Mouse (Mus musculus) embryonic fibroblast, embryonic 13.5 days (primary cell): ENCODE data around the gene Cdc26. TPM values are rescaled to one million over a fixed set of nuclear protein-coding genes. Genes with fewer than 3 reads are reported as not detected.

ENCODE experiments used
- H3K27ac ChIP-seq: 2 replicates; pipeline ENCODE4 v1.5.1; 2012; ENCODE audit warnings: low read length, control low read depth, inconsistent platforms; ENCODE audit not compliant: insufficient read depth
- H3K4me1 ChIP-seq: 2 replicates; pipeline ENCODE4 v1.6.1; 2011; ENCODE audit warnings: low read length; ENCODE audit not compliant: control insufficient read depth, insufficient read depth
- H3K4me3 ChIP-seq: 2 replicates; pipeline ENCODE4 v1.5.1; 2011; ENCODE audit warnings: mild to moderate bottlenecking, control low read depth, low read length; ENCODE audit not compliant: insufficient read depth
- CTCF ChIP-seq: IDR thresholded peaks from 2 replicates; pipeline ENCODE4 v1.5.1; 2011; ENCODE audit warnings: mild to moderate bottlenecking, control low read depth, low read length, moderate library complexity, borderline replicate concordance; ENCODE audit not compliant: insufficient read depth
- POLR2A ChIP-seq: IDR thresholded peaks from 2 replicates; pipeline ENCODE4 v1.6.1; 2011; ENCODE audit warnings: low read depth, mild to moderate bottlenecking, control low read depth, low read length, moderate library complexity
- polyA plus RNA-seq: library from polyadenylated mRNA; stranded (reverse); fragments of >200 nt; gene quantifications from 2 replicates; pipeline ENCODE4 v1.2.4, GENCODE M21; 2011; ENCODE audit warnings: low read depth; ENCODE audit not compliant: missing spikeins, insufficient read length

The Cdc26 gene
- polyA plus RNA-seq, 1 experiment = 94.3 TPM

DNA sequence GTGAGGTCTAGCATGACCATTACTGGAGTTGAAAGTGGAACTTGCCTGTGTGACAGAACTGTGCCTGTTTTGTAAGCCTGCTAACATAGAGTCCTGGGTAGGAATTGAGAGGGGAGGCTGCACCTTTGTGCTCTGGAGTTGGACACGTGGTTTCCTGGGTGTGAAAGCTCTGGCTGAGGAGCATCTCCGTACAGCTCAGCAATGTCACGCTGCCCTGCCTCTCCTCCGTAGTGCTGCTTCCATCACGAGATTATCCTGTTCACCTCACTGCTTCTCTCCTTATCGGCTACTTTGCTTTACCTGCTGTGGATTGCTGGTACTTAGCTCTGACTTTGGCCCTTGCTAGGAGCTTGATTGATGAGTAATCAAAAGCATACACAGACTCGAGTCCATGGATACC lies 24.7 kb downstream of the Cdc26 start:
- H3K4me1 ChIP-seq = no peaks in the 10 kb centered on the region
- TF ChIP-seq POLR2A (no peak), CTCF (no peak)
- no peak overlapping the region for H3K27ac ChIP-seq
- no peak overlapping the region for H3K4me3 ChIP-seq

DNA sequence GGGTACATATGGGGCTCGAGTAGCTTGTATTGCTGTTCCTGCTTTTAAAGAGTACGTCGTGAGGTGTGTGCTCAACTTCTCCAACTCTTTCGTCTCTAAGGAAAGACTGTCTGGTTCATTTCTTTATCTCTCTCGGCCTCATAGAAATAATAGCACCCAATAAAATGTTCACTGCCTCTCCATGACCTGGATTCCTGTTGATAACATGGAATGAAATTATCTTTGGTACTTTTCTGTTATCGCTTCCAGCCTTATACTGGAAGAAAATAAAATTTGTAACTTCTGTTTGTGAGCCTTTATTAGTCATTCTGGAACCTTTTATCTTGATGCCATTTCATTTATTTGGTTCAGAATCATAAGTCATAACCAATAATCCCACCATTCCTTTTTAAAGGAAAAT lies 25.2 kb downstream of the Cdc26 start:
- H3K27ac ChIP-seq = no peak overlapping the region
- H3K4me3 ChIP-seq = no peak overlapping the region
- no peak for TF ChIP-seq POLR2A
- TF ChIP-seq CTCF = no peak
- H3K4me1 ChIP-seq = no peaks in the 10 kb centered on the region

DNA sequence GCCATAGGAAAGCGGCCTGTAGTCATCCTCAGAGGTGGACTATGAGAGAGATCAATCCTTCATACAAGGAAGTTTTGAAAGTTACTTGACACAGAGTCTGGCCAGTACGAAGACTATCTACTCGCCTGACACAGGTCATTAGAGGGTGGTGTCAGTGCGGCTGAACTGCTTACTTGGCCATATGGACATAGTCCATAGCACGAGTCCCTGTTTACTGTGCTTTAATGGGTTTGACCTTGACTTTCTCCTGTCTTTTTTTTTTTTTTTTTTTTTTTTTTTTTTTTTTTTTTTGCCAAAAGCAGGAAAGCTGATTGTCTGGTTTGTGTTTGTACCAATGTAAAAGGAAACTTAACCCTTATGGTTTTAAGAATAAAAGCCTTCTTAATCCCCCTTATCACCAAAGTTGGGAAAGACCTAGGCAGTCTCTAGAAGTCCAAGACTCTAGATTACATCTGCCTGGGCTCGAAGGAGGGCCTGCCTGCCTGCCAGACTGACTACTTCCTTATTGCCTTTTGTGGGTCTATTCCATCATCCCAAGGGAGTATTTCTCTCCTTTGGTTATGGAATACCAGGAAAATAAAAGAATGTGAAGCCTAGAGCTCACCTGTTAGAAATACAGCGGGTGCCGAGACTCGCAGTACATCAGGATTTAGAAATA lies 28.6 kb downstream of the Cdc26 start:
- H3K4me3 ChIP-seq = no peak overlapping the region
- no peak overlapping the region for H3K27ac ChIP-seq
- no peak for TF ChIP-seq CTCF
- TF ChIP-seq POLR2A = no peak
- no peaks in the 10 kb centered on the region for H3K4me1 ChIP-seq

DNA sequence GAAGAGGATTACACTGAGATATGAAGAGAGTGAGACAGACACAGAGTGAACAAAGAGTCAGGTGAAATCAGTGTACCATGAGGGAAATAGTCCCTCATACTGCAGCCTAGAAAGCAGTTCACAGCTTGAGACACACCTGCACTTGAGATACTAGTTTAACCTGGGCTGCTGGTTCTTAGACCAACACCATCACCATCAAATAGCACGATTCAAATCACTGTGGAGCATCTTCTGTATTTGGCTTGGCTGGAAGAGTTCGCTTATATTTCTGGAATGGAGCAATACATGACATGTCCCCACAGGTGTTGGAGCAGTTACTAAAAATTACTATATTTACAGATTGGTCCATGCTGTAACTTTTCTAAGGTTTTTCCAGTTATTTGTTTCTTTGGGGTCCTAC lies 32.3 kb downstream of the Cdc26 start:
- Histone ChIP-seq H3K27ac (no peak overlapping the region), H3K4me1 (no peaks in the 10 kb centered on the region), H3K4me3 (no peak overlapping the region)
- TF ChIP-seq POLR2A (no peak), CTCF (no peak)

DNA sequence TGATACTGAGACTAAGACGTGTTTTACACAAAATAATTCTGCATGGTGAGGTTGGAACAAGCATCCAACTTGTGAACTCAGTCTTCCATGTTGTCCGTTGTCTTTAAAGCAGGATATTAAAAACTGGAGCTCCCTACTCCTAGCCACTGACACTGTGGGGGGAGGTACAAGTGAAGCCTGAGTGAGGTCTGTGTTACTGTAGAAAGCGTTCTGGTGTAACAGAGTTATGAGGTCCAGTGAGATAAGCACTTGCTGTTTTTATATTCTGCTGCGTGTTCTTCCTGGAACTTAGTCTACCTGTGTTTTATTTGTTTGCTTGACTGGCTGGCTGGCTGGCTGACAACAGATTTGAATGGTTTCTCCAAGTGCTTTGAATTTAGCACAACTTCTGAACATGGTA lies 34.1 kb downstream of the Cdc26 start:
- TF ChIP-seq CTCF (no peak), POLR2A (no peak)
- no peak overlapping the region for H3K27ac ChIP-seq
- H3K4me3 ChIP-seq = no peak overlapping the region
- H3K4me1 ChIP-seq = no peaks in the 10 kb centered on the region

DNA sequence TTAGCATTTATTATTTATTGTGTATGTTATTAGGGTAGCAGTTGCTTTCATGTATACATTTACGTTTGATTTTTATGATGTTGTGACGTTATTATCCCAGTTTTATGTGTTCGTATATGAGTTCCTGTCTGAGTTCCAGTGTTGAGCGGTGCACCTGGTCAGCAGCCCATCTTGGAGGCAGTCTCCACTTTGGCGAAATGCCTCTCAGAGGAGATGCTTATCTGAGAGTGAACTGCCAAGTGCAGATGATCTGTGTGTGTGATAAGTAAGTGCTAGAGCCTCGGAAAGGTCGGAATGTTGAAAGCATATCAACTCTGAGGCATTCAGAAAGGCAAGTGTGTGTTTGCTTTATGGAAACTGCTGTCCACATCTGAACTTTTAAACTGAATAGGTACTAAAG lies 34.8 kb downstream of the Cdc26 start:
- Histone ChIP-seq H3K4me3 (no peak overlapping the region), H3K4me1 (no peaks in the 10 kb centered on the region), H3K27ac (no peak overlapping the region)
- TF ChIP-seq POLR2A (no peak), CTCF (no peak)

DNA sequence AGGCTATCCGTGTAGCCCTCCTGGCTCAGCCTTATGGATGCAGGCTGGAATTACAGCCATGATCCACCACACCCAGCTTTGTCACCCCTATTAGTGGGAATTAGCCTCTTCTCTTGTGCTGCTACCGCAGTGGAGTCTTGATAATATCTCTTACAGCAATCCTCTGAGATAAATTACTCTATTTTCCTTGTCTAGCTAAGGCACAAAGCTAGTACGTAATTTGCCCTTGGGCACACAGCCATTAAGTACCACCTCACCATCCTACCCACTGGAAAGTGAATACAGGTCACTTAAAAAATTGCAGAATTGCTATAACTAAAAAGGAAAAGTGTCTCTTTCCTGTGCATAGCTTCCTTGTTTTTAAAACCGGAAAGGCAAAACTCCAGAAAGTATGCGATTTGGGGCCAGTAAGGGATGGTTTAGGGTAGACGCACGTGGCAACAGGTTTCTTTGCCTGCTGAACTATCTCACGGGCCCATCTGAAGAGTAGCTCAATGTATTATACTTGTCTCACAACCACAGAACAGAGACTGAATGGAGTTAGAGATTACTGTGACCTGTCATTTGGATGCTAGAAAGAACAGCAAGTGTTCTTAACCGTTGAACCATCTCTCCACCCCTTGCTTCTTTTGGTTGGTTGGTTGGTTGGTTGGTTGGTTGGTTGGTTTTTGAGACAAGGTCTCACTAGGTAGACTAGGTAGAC lies 35.5 kb downstream of the Cdc26 start:
- no peaks in the 10 kb centered on the region for H3K4me1 ChIP-seq
- TF ChIP-seq POLR2A (no peak), CTCF (no peak)
- no peak overlapping the region for H3K4me3 ChIP-seq
- H3K27ac ChIP-seq = no peak overlapping the region

DNA sequence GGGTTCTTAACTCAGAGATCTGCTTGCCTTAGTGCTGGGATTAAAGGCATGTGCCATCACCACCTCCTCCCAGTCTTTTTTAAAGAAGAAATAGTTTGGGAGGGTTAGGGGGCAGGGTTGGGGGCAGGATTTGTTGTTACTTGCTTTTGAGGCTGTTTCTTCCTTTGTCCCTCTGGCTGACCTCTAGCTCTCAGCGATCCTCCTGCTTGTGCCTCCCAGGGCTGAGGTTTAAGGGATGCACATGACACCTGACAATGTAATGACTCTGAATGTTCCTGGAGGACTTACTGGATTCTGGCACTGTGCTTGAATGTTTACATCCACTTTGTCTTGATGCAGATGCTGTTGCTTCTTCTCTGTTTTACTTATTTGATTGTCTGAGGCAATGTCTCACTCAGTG lies 36.0 kb downstream of the Cdc26 start:
- no peaks in the 10 kb centered on the region for H3K4me1 ChIP-seq
- no peak overlapping the region for H3K4me3 ChIP-seq
- TF ChIP-seq POLR2A (no peak), CTCF (no peak)
- no peak overlapping the region for H3K27ac ChIP-seq

DNA sequence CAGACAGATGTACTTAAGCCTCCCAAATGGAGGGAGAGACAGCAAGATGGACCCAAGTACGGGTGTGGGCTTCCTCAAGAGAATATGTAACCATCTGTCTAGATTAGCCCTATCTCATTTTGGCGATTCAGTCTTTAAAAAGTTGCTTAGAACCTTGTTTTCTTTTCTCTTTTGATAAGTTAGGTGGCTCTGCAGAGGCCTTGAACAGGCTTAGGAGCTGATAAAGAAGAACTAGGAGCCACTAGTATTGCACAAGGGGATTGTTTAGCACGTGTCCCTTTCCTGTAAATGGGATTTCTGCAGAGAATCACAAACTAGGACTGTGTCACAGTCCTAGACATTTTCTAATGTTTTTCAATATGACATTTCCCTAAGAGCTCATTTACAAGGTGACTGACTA lies 39.4 kb downstream of the Cdc26 start:
- Histone ChIP-seq H3K4me1 (no peaks in the 10 kb centered on the region), H3K4me3 (no peak overlapping the region), H3K27ac (no peak overlapping the region)
- no peak for TF ChIP-seq CTCF
- TF ChIP-seq POLR2A = no peak

DNA sequence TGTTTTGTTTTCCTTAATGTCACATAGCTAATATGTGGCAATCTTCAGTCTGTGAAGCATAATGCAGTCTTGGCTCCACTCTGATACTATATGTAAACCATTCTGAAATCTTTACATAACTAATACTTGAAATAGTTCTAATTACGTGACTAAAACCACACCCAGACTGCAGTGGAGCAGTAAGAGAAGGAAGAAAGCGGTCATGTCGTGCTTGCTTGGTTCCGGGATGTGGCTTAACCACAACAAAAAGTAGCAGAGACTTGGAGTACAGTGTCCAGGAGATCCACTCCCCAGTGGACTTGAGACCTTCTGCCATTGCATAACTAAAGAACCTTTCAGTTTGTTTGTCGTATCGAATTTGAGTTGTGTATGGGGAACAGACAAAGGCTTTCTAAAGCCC lies 40.9 kb downstream of the Cdc26 start:
- H3K4me1 ChIP-seq = no peaks in the 10 kb centered on the region
- no peak overlapping the region for H3K27ac ChIP-seq
- TF ChIP-seq POLR2A (no peak), CTCF (no peak)
- no peak overlapping the region for H3K4me3 ChIP-seq
